Mouse (Mus musculus) stomach, embryonic 14.5 days (tissue): ENCODE measurements around the gene Gatc. TPM values are rescaled to one million over a fixed set of nuclear protein-coding genes. Genes with fewer than 3 reads are reported as not detected.

Source experiments
- polyA plus RNA-seq: library from polyadenylated mRNA; unstranded; fragments of >200 nt; fragmentation: Nextera tagmentation; extraction: Ambion mirVana; gene quantifications from 2 replicates; pipeline ENCODE4 v1.2.1, GENCODE M21; 2014

Gatc gene
- polyA plus RNA-seq, 1 experiment from 2014 or later = 36.0 TPM

Other genes starting within 250 kb of the Gatc start
- gene Gm10401, start 242.9 kb downstream of the Gatc start, polyA plus RNA-seq = 51.7 and 54.7 TPM in 2 replicates
- gene Acads, start 221.8 kb downstream of the Gatc start, polyA plus RNA-seq = 38.5 and 39.9 TPM in 2 replicates
- gene Unc119b, start 206.2 kb downstream of the Gatc start, polyA plus RNA-seq = 26.3 and 27.3 TPM in 2 replicates
- 52.6 and 61.3 TPM in 2 replicates for gene Mlec, start 183.0 kb downstream of the Gatc start, polyA plus RNA-seq
- gene Cabp1, start 146.8 kb downstream of the Gatc start, polyA plus RNA-seq = 1.00 and 1.5 TPM in 2 replicates
- gene Pop5, start 105.3 kb downstream of the Gatc start, polyA plus RNA-seq = 93.1 and 97.7 TPM in 2 replicates
- 62.6 and 66.5 TPM in 2 replicates for gene Rnf10, start 68.3 kb downstream of the Gatc start, polyA plus RNA-seq
- gene Coq5, start 61.5 kb downstream of the Gatc start, polyA plus RNA-seq = 40.0 and 45.4 TPM in 2 replicates
- 1,629 and 1,647 TPM in 2 replicates for gene Dynll1, start 40.2 kb downstream of the Gatc start, polyA plus RNA-seq
- 218 and 229 TPM in 2 replicates for gene Srsf9, start 14.0 kb downstream of the Gatc start, polyA plus RNA-seq
- gene Triap1, start within 50 bp of the Gatc start, polyA plus RNA-seq = 61.3 and 63.8 TPM in 2 replicates
- gene Cox6a1, start 7.8 kb upstream of the Gatc start, polyA plus RNA-seq = 898 and 932 TPM in 2 replicates
- gene Msi1, start 88.4 kb upstream of the Gatc start, polyA plus RNA-seq = 15.7 and 17.2 TPM in 2 replicates
- 16.7 and 20.2 TPM in 2 replicates for gene Pla2g1b, start 125.1 kb upstream of the Gatc start, polyA plus RNA-seq
- 20.9 and 23.5 TPM in 2 replicates for gene Sirt4, start 143.5 kb upstream of the Gatc start, polyA plus RNA-seq
- 15.9 and 17.7 TPM in 2 replicates for gene Pxn, start 165.5 kb upstream of the Gatc start, polyA plus RNA-seq
- 1,866 and 1,880 TPM in 2 replicates for gene Rplp0, start 218.3 kb upstream of the Gatc start, polyA plus RNA-seq
- 42.3 TPM in 2 replicates for gene Gcn1l1, start 224.1 kb upstream of the Gatc start, polyA plus RNA-seq